Mouse (Mus musculus) midbrain, embryonic 16.5 days (tissue): ENCODE results near the gene Hist2h2aa1. TPM values are rescaled to one million over a fixed set of nuclear protein-coding genes. Genes with fewer than 3 reads are reported as not detected.
A peak's percentile ranks its signal among the peaks of the same experiment; 100 is the strongest.

Experiments
- ATAC-seq: fragments of 200-750 bp; cut with Nextera tagmentation; 2 replicates; pipeline ENCODE4 v1.8.0; 2017; ENCODE audit warnings: moderate TSS enrichment
- H3K27ac ChIP-seq: fragments of 300-500 bp; sonication (generic); 2 replicates; pipeline ENCODE4 v1.5.1; 2014; ENCODE audit warnings: mild to moderate bottlenecking, low read length, mixed read lengths
- H3K27me3 ChIP-seq: fragments of 300-500 bp; sonication (generic); 2 replicates; pipeline ENCODE4 v1.6.1; 2014; ENCODE audit warnings: low read depth, low read length, mixed read lengths; ENCODE audit not compliant: control insufficient read depth, insufficient read depth
- H3K36me3 ChIP-seq: fragments of 300-500 bp; sonication (generic); 2 replicates; pipeline ENCODE4 v1.6.1; 2014; ENCODE audit warnings: mild to moderate bottlenecking, low read length, moderate library complexity, mixed read lengths; ENCODE audit not compliant: control insufficient read depth, insufficient read depth
- H3K4me1 ChIP-seq: fragments of 300-500 bp; sonication (generic); 2 replicates; pipeline ENCODE4 v1.6.1; 2014; ENCODE audit warnings: mild to moderate bottlenecking, low read length, mixed read lengths; ENCODE audit not compliant: control insufficient read depth, insufficient read depth
- H3K4me2 ChIP-seq: fragments of 300-500 bp; sonication (generic); 2 replicates; pipeline ENCODE4 v1.6.1; 2014; ENCODE audit warnings: mild to moderate bottlenecking, low read length, mixed read lengths
- H3K4me3 ChIP-seq: fragments of 300-500 bp; sonication (generic); 2 replicates; pipeline ENCODE4 v1.5.1; 2014; ENCODE audit warnings: low read depth, mild to moderate bottlenecking, low read length, moderate library complexity, mixed read lengths
- H3K9ac ChIP-seq: fragments of 300-500 bp; sonication (generic); 2 replicates; pipeline ENCODE4 v1.6.1; 2014; ENCODE audit warnings: low read depth, low read length, mixed read lengths
- H3K9me3 ChIP-seq: fragments of 300-500 bp; sonication (generic); replicated peaks from 2 replicates; pipeline ENCODE4 v1.6.1; 2014; ENCODE audit warnings: mild to moderate bottlenecking, low read length, mixed read lengths; ENCODE audit not compliant: control insufficient read depth, poor library complexity, severe bottlenecking
- WGBS: fragments of 180-500 bp; shearing (Covaris S2); extraction: QIAGEN DNeasy Blood & Tissue Kit; methylation state at CpG from one replicate; pipeline ENCODE4 v1.1.7; 2014; 5-methylcytosine and 5-hydroxymethylcytosine counted together
- polyA plus RNA-seq: library from polyadenylated mRNA; unstranded; fragments of >200 nt; fragmentation: Nextera tagmentation; extraction: Ambion mirVana; gene quantifications from 2 replicates; pipeline ENCODE4 v1.2.1, GENCODE M21; 2015

The Hist2h2aa1 gene
- polyA plus RNA-seq, 1 experiment from 2014 or later, result 13.2 TPM

DNA sequence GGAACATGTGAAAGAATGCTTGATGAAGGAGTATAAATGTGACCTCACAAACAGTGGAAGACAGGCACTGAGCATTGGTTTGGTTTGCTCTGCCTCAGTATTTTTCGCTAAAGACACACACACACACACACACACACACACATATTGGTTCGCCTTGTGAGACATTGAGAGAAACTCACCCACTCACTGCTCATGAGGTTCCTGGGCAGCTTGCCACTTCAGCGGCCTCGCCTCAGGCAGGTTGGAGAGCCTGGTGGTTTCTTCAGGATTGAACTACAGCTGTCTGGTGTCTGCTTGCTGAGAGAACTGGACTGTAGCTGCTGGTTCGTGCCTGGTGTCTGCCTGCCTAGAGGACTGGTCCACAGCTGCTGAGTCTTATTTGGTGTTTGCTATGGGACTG, 14.9 kb downstream of the Hist2h2aa1 start:
- Histone ChIP-seq H3K27ac (no peak overlapping the region), H3K4me2 (no peak overlapping the region), H3K27me3 (no peaks in the 10 kb centered on the region), H3K9ac (no peak overlapping the region), H3K4me1 (peaks cover 12% of the 10 kb centered on the region; the same call in 1 of the 2 replicates), H3K36me3 (no peaks in the 10 kb centered on the region), H3K9me3 (no peaks in the 10 kb centered on the region), H3K4me3 (no peak overlapping the region)
- no peak for ATAC-seq
- 89% methylated on average over 5 of the region's 5 CpGs for WGBS

DNA sequence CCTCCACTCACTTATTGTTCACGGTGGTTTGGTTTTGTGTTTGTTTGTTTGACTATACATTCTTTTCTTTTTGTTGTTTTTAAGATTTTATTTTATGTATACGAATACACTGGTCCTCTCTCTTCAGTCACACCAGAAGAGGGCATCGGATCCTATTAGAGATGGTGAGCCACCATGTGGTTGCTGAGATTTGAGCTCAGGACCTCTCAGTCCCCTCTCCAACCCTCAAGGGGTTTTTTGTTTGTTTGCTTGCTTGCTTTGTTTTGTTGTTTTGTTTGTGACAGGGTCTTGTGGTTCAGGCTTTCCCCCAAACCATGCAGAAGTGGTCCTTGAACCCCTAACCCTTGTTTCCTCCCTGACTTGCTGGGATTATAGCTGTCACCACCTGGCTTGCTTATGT, 16.3 kb downstream of the Hist2h2aa1 start:
- 56% methylated on average over 3 of the region's 3 CpGs for WGBS
- Histone ChIP-seq H3K4me3 (peak overlapping the region; percentile 45), H3K27me3 (no peaks in the 10 kb centered on the region), H3K9me3 (no peaks in the 10 kb centered on the region), H3K27ac (peak overlapping the region; percentile 96), H3K4me2 (peak overlapping the region; percentile 56), H3K4me1 (peaks cover 12% of the 10 kb centered on the region; the same call in 1 of the 2 replicates), H3K9ac (peak overlapping the region; percentile 75), H3K36me3 (no peaks in the 10 kb centered on the region)
- ATAC-seq, result no peak

DNA sequence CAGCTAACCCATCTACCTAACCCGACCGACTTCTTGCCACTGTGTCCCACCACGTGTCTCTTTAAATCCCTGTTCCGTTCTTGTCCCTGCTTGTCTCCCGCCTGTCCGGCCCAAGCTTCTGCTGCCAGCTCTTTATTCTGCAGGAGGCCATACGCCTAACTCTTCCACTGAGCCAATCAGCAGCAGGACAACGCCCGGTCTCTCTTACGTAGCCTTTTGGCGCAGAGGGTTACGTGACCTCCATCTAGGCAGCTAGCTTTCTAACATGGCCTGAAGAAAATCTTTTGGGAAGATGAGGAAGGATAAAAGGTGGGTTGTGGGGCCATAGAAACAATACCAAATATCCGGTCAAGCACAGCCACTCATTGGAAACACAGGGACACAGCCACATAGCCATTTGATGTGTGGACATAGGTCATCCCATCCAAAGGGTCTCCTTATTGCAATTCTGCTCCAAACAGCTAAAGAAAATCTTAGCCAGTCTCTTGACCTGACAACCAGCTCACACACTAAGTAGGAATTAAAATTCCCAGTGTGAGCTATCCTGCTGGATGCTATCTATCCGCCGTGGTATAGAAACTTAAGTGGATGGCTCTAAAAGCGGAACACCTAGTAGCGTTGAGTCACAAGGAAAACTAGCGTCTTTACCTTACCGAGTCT, 17.0 kb downstream of the Hist2h2aa1 start:
- H3K27me3 ChIP-seq, result no peaks in the 10 kb centered on the region

DNA sequence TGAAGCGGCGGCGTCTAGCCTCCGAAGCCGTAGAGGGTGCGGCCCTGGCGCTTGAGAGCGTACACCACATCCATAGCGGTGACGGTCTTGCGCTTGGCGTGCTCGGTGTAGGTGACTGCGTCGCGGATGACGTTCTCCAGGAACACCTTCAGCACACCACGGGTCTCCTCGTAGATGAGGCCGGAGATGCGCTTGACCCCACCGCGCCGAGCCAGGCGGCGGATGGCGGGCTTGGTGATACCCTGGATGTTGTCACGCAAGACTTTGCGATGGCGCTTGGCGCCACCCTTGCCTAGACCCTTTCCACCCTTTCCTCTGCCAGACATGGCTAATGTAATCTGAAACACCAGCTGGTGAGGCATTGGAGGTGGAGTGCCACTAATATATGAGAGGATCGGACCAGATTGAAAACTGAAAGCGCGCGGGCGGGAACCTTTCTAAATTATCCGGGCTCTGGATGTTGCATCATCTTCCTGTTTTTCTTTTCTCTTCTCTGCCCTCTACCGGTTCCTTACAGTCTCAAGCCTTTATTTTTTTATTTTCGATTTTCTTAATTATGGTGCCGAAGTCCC, 17.8 kb downstream of the Hist2h2aa1 start, which contains the start of gene Hist2h4:
Gene Hist2h4 (minus strand): TSS at position 333 of the 572 bp plus-strand sequence.
- Histone ChIP-seq H3K9me3 (no peaks in the 10 kb centered on the region), H3K9ac (peak within 1 kb of the TSS; percentile 75), H3K4me2 (peak within 1 kb of the TSS; percentile 56), H3K36me3 (no peaks in the 10 kb centered on the region), H3K4me1 (peaks cover 15% of the 10 kb centered on the region; the same call in 1 of the 2 replicates), H3K27ac (peak within 1 kb of the TSS; percentile 96), H3K27me3 (no peaks in the 10 kb centered on the region), H3K4me3 (peak within 1 kb of the TSS; percentile 45)
- ATAC-seq, result peak; percentile 91
- under 1% methylated on average over 40 of the region's 40 CpGs for WGBS

More for the DNA sequence above, 17.0 kb downstream of the Hist2h2aa1 start:
- H3K27ac ChIP-seq, result peak overlapping the region; percentile 96
- H3K4me1 ChIP-seq, result peaks cover 12% of the 10 kb centered on the region; the same call in 1 of the 2 replicates
- peak overlapping the region; percentile 45 for H3K4me3 ChIP-seq
- H3K36me3 ChIP-seq, result no peaks in the 10 kb centered on the region
- H3K4me2 ChIP-seq, result peak overlapping the region; percentile 56
- WGBS, result under 1% methylated on average over 19 of the region's 19 CpGs
- peak; percentile 86 for ATAC-seq
- no peaks in the 10 kb centered on the region for H3K9me3 ChIP-seq
- peak overlapping the region; percentile 75 for H3K9ac ChIP-seq

DNA sequence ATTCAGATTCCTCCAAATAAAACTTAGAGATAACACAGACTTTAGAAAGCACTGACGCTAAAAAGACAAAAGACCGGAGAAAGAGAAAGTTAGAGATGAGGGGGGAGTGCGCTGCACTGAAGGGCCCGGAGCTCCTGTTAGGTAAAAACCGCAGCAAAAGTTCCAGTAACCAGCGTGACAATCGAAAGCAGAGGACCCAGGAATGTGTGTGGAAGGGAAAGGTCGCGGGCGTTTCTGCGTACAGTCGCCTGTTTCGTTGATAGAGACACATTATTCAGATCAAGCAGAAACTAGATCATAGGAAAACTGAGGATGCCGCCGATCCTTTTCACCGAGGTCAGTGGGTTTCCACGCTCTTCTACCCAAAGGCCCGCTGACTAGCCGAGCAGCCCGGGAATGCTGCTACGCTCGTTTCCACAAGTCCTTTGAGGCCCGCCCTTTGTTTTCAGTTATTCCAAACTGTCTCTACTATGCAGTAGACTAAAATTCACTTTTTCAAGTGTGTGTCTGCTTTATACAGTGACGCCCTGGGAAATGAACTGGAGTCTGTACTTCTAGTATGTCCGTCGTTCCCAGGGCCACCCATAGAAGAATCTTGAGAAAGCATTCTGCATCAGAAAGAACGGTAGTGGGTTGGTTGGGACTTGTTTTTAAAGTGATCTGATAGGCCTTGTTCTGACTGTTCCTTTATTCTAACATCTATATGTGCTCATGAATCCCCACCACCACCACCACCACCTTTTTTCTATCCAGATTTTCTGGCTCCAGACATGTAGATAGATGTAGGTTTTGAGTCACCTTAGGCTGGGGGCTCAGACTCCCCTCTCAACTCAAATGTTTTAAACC, 18.5 kb downstream of the Hist2h2aa1 start:
- Histone ChIP-seq H3K27ac (peak overlapping the region; percentile 96), H3K9ac (peak overlapping the region; percentile 21), H3K27me3 (no peaks in the 10 kb centered on the region), H3K4me1 (peaks cover 17% of the 10 kb centered on the region; the same call in 1 of the 2 replicates), H3K36me3 (no peaks in the 10 kb centered on the region), H3K4me2 (peak overlapping the region; percentile 56), H3K9me3 (no peaks in the 10 kb centered on the region), H3K4me3 (peak overlapping the region; percentile 45)
- WGBS, result 4% methylated on average over 27 of the region's 27 CpGs
- peak; percentile 50 for ATAC-seq

DNA sequence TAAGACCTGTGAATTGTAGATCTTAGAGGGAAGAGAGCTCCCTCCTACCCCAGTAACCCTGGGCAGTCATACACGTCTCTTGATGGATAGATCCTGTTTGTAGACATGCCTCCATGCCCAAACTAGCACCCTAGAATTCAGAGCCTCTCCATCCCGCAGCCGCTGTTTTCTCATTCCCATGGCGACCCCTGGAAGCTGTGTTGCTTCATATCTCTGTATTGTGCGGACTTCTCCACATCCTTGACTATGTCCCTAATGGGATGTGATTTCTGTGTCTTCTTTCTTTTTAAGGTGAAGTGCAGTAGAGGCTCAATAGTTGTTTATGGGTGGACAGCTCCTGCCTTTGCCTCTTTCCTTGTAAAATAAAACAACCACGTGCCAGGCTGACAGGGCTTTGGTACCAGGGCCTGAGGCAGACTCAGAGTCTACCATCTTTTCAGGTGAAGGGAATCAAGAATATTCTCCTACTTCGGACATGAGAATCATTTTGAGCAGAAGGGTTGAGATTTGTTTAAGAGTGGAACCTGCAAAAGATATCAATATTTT, 19.2 kb downstream of the Hist2h2aa1 start:
- Histone ChIP-seq H3K9ac (no peak overlapping the region), H3K9me3 (no peaks in the 10 kb centered on the region), H3K4me2 (no peak overlapping the region), H3K36me3 (no peaks in the 10 kb centered on the region), H3K4me1 (peaks cover 19% of the 10 kb centered on the region; the same call in 1 of the 2 replicates), H3K27ac (no peak overlapping the region), H3K27me3 (no peaks in the 10 kb centered on the region), H3K4me3 (no peak overlapping the region)
- whole genome bisulfite sequencing, result 70% methylated on average over 7 of the region's 7 CpGs
- ATAC-seq, result no peak

DNA sequence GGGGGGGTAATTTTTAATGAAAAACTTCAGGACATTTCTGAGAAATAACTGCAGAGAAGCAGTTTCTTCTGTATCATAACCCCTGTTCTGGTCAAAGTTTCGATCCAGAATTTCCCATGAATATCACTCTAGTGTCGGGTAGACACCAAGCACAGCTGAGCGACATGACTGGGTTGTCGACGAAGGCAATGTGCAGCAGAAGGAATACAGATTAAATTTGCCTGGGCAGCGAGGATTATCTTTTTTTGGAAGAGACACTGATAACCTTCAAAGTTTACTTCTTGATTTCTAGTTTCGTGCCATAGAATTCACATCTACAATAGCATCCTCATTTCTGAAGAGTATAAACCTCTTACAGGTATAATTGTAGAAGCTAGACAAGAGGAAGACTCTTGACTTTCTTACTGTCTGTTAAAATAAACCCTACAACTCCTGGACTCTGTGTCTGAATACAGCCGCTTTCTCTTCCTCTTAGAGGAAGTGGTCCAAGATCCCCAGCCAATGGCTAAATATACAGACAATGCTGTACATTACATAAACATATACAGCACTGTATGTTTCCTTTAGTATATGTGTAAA, 20.9 kb downstream of the Hist2h2aa1 start:
- no peak overlapping the region for H3K27ac ChIP-seq
- ATAC-seq, result no peak

DNA sequence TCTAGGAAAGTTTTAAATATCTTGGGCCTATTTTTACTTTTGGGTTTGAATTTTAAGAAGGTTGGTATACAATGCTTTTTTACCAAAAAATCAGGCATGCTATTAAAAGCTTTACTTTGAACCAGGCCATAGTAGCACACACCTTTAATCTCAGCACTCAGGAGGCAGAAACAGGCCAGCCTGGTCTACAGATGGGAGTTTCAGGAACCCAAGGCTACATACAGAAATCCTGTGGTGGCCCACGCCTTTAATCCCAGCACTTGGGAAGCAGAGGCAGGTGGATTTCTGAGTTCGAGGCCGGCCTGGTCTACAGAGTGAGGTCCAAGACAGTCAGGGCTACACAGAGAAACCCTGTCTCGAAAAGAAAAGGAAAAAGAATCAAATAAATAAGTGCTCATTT, 22.2 kb downstream of the Hist2h2aa1 start:
- H3K27ac ChIP-seq, result peak overlapping the region; percentile 25; the same call in 1 of the 2 replicates
- no peaks in the 10 kb centered on the region for H3K36me3 ChIP-seq
- ATAC-seq, result no peak
- H3K9me3 ChIP-seq, result no peaks in the 10 kb centered on the region
- no peak overlapping the region for H3K4me3 ChIP-seq
- no peak overlapping the region for H3K4me2 ChIP-seq
- H3K4me1 ChIP-seq, result peaks cover 12% of the 10 kb centered on the region; the same call in 1 of the 2 replicates
- no peak overlapping the region for H3K9ac ChIP-seq
- WGBS, result 82% methylated on average over 4 of the region's 4 CpGs
- H3K27me3 ChIP-seq, result no peaks in the 10 kb centered on the region

More for the DNA sequence above, 20.9 kb downstream of the Hist2h2aa1 start:
- Histone ChIP-seq H3K4me1 (peaks cover 17% of the 10 kb centered on the region; the same call in 1 of the 2 replicates), H3K4me3 (no peak overlapping the region), H3K9ac (no peak overlapping the region), H3K36me3 (no peaks in the 10 kb centered on the region), H3K9me3 (no peaks in the 10 kb centered on the region), H3K4me2 (no peak overlapping the region), H3K27me3 (no peaks in the 10 kb centered on the region)
- 93% methylated on average over 8 of the region's 8 CpGs for WGBS
